Mouse (Mus musculus) lung, postnatal 25 days (tissue): ENCODE measurements around the gene Tm4sf5.
A peak's percentile ranks its signal among the peaks of the same experiment; 100 is the strongest.
"Not testable (repeated sequence)": the region's sequence is repeated elsewhere in the genome, so short reads cannot be mapped to it uniquely, and the experiment has no call there.

ENCODE experiments used
- DNase-seq: peaks from one replicate; pipeline ENCODE4 v3.0.0; 2022; ENCODE audit warnings: low spot score

Tm4sf5 gene

GRCm38 (mm10) chr11:70509753-70510564, 4.9 kb downstream of the Tm4sf5 start:
- DNase-seq, result peak; percentile 30

GRCm38 (mm10) chr11:70511242-70511641, 6.2 kb downstream of the Tm4sf5 start:
- DNase-seq, result no peak

- no peak for DNase-seq
These were observed 6.8 kb downstream of the Tm4sf5 start for GRCm38 (mm10) chr11:70511825-70512224.

GRCm38 (mm10) chr11:70512709-70513342, 7.8 kb downstream of the Tm4sf5 start:
- no peak for DNase-seq

GRCm38 (mm10) chr11:70513520-70513919, 8.5 kb downstream of the Tm4sf5 start:
- no peak for DNase-seq

- no peak for DNase-seq
These were observed 9.2 kb downstream of the Tm4sf5 start, which contains the start of gene Vmo1 for GRCm38 (mm10) chr11:70514288-70514687. Vmo1 (minus strand) TSS chr11:70514616.

- peak; percentile 43 for DNase-seq
These were observed 11.3 kb downstream of the Tm4sf5 start for GRCm38 (mm10) chr11:70516352-70516751.

GRCm38 (mm10) chr11:70518436-70518835, 13.4 kb downstream of the Tm4sf5 start:
- no peak for DNase-seq

- DNase-seq, result no peak
These were observed 13.9 kb downstream of the Tm4sf5 start, which contains the start of gene Gltpd2 for GRCm38 (mm10) chr11:70518923-70519322. Gltpd2 (plus strand) TSS chr11:70519196.

GRCm38 (mm10) chr11:70520178-70520769, 15.2 kb downstream of the Tm4sf5 start:
- DNase-seq, result no peak

- DNase-seq, result not testable (repeated sequence)
These were observed 18.4 kb downstream of the Tm4sf5 start for GRCm38 (mm10) chr11:70523306-70523989.

- DNase-seq, result no peak
These were observed 19.7 kb downstream of the Tm4sf5 start for GRCm38 (mm10) chr11:70524782-70525181.

- peak; percentile 97 for DNase-seq
These were observed 20.2 kb downstream of the Tm4sf5 start, which contains the start of gene Psmb6 for GRCm38 (mm10) chr11:70525184-70525678. Psmb6 (plus strand) TSS chr11:70525367.

- DNase-seq, result no peak
These were observed 20.7 kb downstream of the Tm4sf5 start for GRCm38 (mm10) chr11:70525726-70526125.

GRCm38 (mm10) chr11:70526211-70526610, 21.2 kb downstream of the Tm4sf5 start:
- no peak for DNase-seq

- DNase-seq, result no peak
These were observed 23.6 kb downstream of the Tm4sf5 start for GRCm38 (mm10) chr11:70528610-70529009.

GRCm38 (mm10) chr11:70531065-70531464, 26.0 kb downstream of the Tm4sf5 start:
- not testable (repeated sequence) for DNase-seq

- DNase-seq, result no peak
These were observed 27.8 kb downstream of the Tm4sf5 start, which contains the start of gene Gm40193 for GRCm38 (mm10) chr11:70532839-70533238. Gm40193 (minus strand) TSS chr11:70532939.

- no peak for DNase-seq
These were observed 34.4 kb downstream of the Tm4sf5 start for GRCm38 (mm10) chr11:70539423-70539822.

GRCm38 (mm10) chr11:70539877-70540587, 35.0 kb downstream of the Tm4sf5 start, which contains the start of gene Pld2:
Pld2 (plus strand) TSS chr11:70540064.
- DNase-seq, result peak; percentile 92

GRCm38 (mm10) chr11:70540928-70541327, 35.9 kb downstream of the Tm4sf5 start:
- DNase-seq, result no peak
